Mouse (Mus musculus) embryonic fibroblast, embryonic 13.5 days (primary cell): ENCODE measurements at regions not wholly inside any gene's neighbourhood (a gene's known extent, or its start where the extent isn't known, plus 50 kb on each side); places are given as distances from the start of the nearest gene placed in this dataset.

Source experiments
- CTCF ChIP-seq: IDR thresholded peaks from 2 replicates; pipeline ENCODE4 v1.5.1; 2011; ENCODE audit warnings: mild to moderate bottlenecking, control low read depth, low read length, moderate library complexity, borderline replicate concordance; ENCODE audit not compliant: insufficient read depth
- POLR2A ChIP-seq: IDR thresholded peaks from 2 replicates; pipeline ENCODE4 v1.6.1; 2011; ENCODE audit warnings: low read depth, mild to moderate bottlenecking, control low read depth, low read length, moderate library complexity

GRCm38 (mm10) chr8:92080852-92081251 is 276.6 kb upstream of the Irx5 start:
- TF ChIP-seq CTCF (no peak), POLR2A (no peak)
